Mouse (Mus musculus) olfactory bulb, adult 2 months (tissue): Measurements from ENCODE around the gene Clrn1.

Experiments used
- CTCF ChIP-seq: fragments of 200-500 bp; IDR thresholded peaks from 2 replicates; pipeline ENCODE4 v1.5.1; 2012; ENCODE audit warnings: low read depth, mild to moderate bottlenecking, low read length, moderate library complexity; ENCODE audit not compliant: insufficient read depth
- POLR2A ChIP-seq: fragments of 200-500 bp; IDR thresholded peaks from 2 replicates; pipeline ENCODE4 v1.6.1; 2012; ENCODE audit warnings: mild to moderate bottlenecking, low read depth, low read length, moderate library complexity; ENCODE audit not compliant: insufficient read depth

- TF ChIP-seq CTCF (no peak), POLR2A (no peak)
Observed at GRCm38 (mm10) chr3:58826266-58826665, 58.9 kb downstream of the Clrn1 start.
